Mouse (Mus musculus): ENCODE data around the gene Trmt2a.

GRCm38 (mm10) chr16:18229622-18230021 is 18.9 kb upstream of the Trmt2a start:
- TF ChIP-seq CTCF (conservative IDR thresholded peaks at IDR 0.05; ENCODE audit: insufficient read depth, insufficient read length, low read depth, low read length), result no peak
- TF ChIP-seq POLR2A (IDR thresholded peaks at IDR 0.05; ENCODE audit: low read depth, low read length), result no peak
